Mouse (Mus musculus) embryonic facial prominence, embryonic 14.5 days (tissue): Measurements from ENCODE around the gene Akap2. TPM values are rescaled to one million over a fixed set of nuclear protein-coding genes. Genes with fewer than 3 reads are reported as not detected.

Experiments used
- ATAC-seq: fragments of 200-750 bp; cut with Nextera tagmentation; 2 replicates; pipeline ENCODE4 v1.8.0; 2017; ENCODE audit warnings: low read depth, moderate number of reproducible peaks, moderate TSS enrichment
- DNase-seq: peaks from one replicate; pipeline ENCODE4 v3.0.0-alpha.2; 2015; ENCODE audit warnings: low spot score
- H3K27ac ChIP-seq: fragments of 300-500 bp; sonication (generic); replicated peaks from 2 replicates; pipeline ENCODE4 v1.5.1; 2014; ENCODE audit warnings: low read depth, mild to moderate bottlenecking, low read length, moderate library complexity
- H3K27me3 ChIP-seq: fragments of 300-500 bp; sonication (generic); replicated peaks from 2 replicates; pipeline ENCODE4 v1.6.1; 2014; ENCODE audit warnings: low read length; ENCODE audit not compliant: control insufficient read depth, insufficient read depth
- H3K36me3 ChIP-seq: fragments of 300-500 bp; sonication (generic); 2 replicates; pipeline ENCODE4 v1.6.1; 2014; ENCODE audit warnings: low read length, mixed read lengths; ENCODE audit not compliant: control insufficient read depth, insufficient read depth
- H3K4me1 ChIP-seq: fragments of 300-500 bp; sonication (generic); 2 replicates; pipeline ENCODE4 v1.6.1; 2014; ENCODE audit warnings: antibody characterized with exemption, low read length; ENCODE audit not compliant: control insufficient read depth, insufficient read depth
- H3K4me2 ChIP-seq: fragments of 300-500 bp; sonication (generic); 2 replicates; pipeline ENCODE4 v1.6.1; 2014; ENCODE audit warnings: low read depth, mild to moderate bottlenecking, low read length, moderate library complexity, mixed read lengths
- H3K4me3 ChIP-seq: fragments of 300-500 bp; sonication (generic); 2 replicates; pipeline ENCODE4 v1.5.1; 2014; ENCODE audit warnings: low read depth, mild to moderate bottlenecking, low read length
- H3K9ac ChIP-seq: fragments of 300-500 bp; sonication (generic); 2 replicates; pipeline ENCODE4 v1.6.1; 2014; ENCODE audit warnings: low read depth, mild to moderate bottlenecking, low read length, moderate library complexity, mixed read lengths
- H3K9me3 ChIP-seq: fragments of 300-500 bp; sonication (generic); 2 replicates; pipeline ENCODE4 v1.6.1; 2016; ENCODE audit warnings: low read length; ENCODE audit not compliant: control insufficient read depth
- WGBS: fragments of 180-500 bp; shearing (Covaris S2); extraction: QIAGEN DNeasy Blood & Tissue Kit; methylation state at CpG from one replicate; pipeline ENCODE4 v1.1.7; 2014; 5-methylcytosine and 5-hydroxymethylcytosine counted together
- polyA plus RNA-seq: library from polyadenylated mRNA; unstranded; fragments of >200 nt; fragmentation: Nextera tagmentation; extraction: Ambion mirVana; gene quantifications from 2 replicates; pipeline ENCODE4 v1.2.1, GENCODE M21; 2014

Akap2 gene
- polyA plus RNA-seq, 1 experiment from 2014 or later: 24.9 TPM

DNA sequence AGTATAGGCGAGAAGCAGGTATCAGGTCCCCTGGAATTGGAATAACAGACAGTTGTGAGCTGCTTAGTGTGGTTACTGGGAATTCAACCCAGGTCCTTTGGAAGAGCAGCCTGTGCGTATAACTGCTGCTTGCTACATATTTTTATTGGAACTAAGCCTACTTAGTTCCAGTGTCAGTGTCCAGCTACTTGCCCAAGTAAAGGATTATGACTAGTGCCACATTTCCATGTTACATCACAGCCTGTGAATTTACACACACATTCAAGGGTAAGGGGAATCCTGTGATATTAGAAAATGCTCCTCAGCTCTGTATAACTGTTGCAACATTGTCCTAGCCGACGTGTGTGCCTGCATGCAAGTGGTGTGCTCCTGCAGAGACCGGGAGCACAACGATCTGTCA lies 219.8 kb downstream of the Akap2 start:
- H3K27me3 ChIP-seq: no peaks in the 10 kb centered on the region
- no peak overlapping the region for H3K27ac ChIP-seq
- H3K9me3 ChIP-seq: peaks cover 4% of the 10 kb centered on the region; the same call in 1 of the 2 replicates
- no peak overlapping the region for H3K4me3 ChIP-seq
- no peak overlapping the region for H3K9ac ChIP-seq
- H3K4me1 ChIP-seq: no peaks in the 10 kb centered on the region
- 77% methylated on average over 6 of the region's 6 CpGs for WGBS
- H3K36me3 ChIP-seq: 0 out of 2 replicates have a peak, but pooled peaks cover 4% of the 10 kb centered on the region
- no peak overlapping the region for H3K4me2 ChIP-seq
- ATAC-seq (no peak), DNase-seq (no peak)

DNA sequence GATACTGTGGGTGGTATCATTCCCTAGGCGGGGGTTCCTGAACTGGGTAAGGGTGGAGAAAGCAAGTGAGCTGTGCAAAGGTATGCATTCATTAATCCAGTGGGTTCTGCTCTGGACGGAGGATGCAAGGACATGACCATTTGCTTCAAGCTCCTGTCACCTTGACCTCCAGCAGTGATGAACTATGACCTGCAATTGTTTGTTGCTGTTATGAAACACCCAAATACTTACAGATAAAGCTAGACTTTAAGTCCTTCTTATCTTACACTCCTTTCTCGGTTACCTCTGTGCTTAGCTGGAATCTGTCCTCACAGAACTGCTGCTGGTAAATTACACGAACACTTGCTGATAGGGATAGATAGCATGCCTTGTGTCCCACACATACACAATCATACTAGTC lies 223.2 kb downstream of the Akap2 start:
- Histone ChIP-seq H3K4me2 (no peak overlapping the region), H3K27me3 (no peaks in the 10 kb centered on the region), H3K27ac (no peak overlapping the region), H3K4me3 (no peak overlapping the region), H3K9ac (no peak overlapping the region), H3K9me3 (no peaks in the 10 kb centered on the region), H3K36me3 (peaks cover 29% of the 10 kb centered on the region), H3K4me1 (no peaks in the 10 kb centered on the region)
- WGBS: 84% methylated on average over 4 of the region's 4 CpGs
- no peak for DNase-seq
- no peak for ATAC-seq

DNA sequence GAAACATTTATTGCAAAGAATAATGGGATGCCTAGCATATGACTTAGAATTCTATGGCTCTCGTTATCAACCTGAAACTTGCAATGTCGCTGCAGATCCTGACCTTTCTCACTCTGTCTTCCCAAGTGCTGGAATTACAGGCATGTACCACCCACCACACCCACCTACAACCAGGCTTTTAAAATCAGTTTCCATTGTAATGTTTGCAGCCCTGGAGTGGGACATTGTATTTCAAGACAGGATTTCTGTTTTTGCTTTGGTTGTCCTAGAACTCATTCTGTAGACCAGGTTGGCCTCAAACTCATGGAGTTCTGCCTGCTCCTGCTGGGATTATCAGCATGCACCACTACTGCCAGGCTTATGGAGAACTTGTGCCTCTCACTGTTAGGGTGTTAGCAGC lies 225.4 kb downstream of the Akap2 start:
- Histone ChIP-seq H3K9me3 (no peaks in the 10 kb centered on the region), H3K27me3 (no peaks in the 10 kb centered on the region), H3K4me1 (no peaks in the 10 kb centered on the region), H3K4me2 (no peak overlapping the region), H3K4me3 (no peak overlapping the region), H3K36me3 (peaks cover 50% of the 10 kb centered on the region), H3K27ac (no peak overlapping the region), H3K9ac (no peak overlapping the region)
- WGBS: 93% methylated on average over 2 of the region's 2 CpGs
- no peak for ATAC-seq
- no peak for DNase-seq

Other genes with a start within 250 kb of the Akap2 start
- 25.4 and 27.7 TPM in 2 replicates for gene Pakap, start 149.5 kb upstream of the Akap2 start, polyA plus RNA-seq
- 0.19 and 0.42 TPM in 2 replicates for gene D630039A03Rik, start 198.6 kb downstream of the Akap2 start, polyA plus RNA-seq
- 367 and 373 TPM in 2 replicates for gene Txn1, start 238.8 kb downstream of the Akap2 start, polyA plus RNA-seq